Mouse (Mus musculus) embryonic facial prominence, embryonic 14.5 days (tissue): ENCODE measurements at regions not wholly inside any gene's neighbourhood (a gene's known extent, or its start where the extent isn't known, plus 50 kb on each side); places are given as distances from the start of the nearest gene placed in this dataset.

Source experiments
- ATAC-seq: fragments of 200-750 bp; cut with Nextera tagmentation; 2 replicates; pipeline ENCODE4 v1.8.0; 2017; ENCODE audit warnings: low read depth, moderate number of reproducible peaks, moderate TSS enrichment
- DNase-seq: peaks from one replicate; pipeline ENCODE4 v3.0.0-alpha.2; 2015; ENCODE audit warnings: low spot score
- H3K27ac ChIP-seq: fragments of 300-500 bp; sonication (generic); replicated peaks from 2 replicates; pipeline ENCODE4 v1.5.1; 2014; ENCODE audit warnings: low read depth, mild to moderate bottlenecking, low read length, moderate library complexity
- H3K27me3 ChIP-seq: fragments of 300-500 bp; sonication (generic); replicated peaks from 2 replicates; pipeline ENCODE4 v1.6.1; 2014; ENCODE audit warnings: low read length; ENCODE audit not compliant: control insufficient read depth, insufficient read depth
- H3K36me3 ChIP-seq: fragments of 300-500 bp; sonication (generic); 2 replicates; pipeline ENCODE4 v1.6.1; 2014; ENCODE audit warnings: low read length, mixed read lengths; ENCODE audit not compliant: control insufficient read depth, insufficient read depth
- H3K4me1 ChIP-seq: fragments of 300-500 bp; sonication (generic); 2 replicates; pipeline ENCODE4 v1.6.1; 2014; ENCODE audit warnings: antibody characterized with exemption, low read length; ENCODE audit not compliant: control insufficient read depth, insufficient read depth
- H3K4me2 ChIP-seq: fragments of 300-500 bp; sonication (generic); 2 replicates; pipeline ENCODE4 v1.6.1; 2014; ENCODE audit warnings: low read depth, mild to moderate bottlenecking, low read length, moderate library complexity, mixed read lengths
- H3K4me3 ChIP-seq: fragments of 300-500 bp; sonication (generic); 2 replicates; pipeline ENCODE4 v1.5.1; 2014; ENCODE audit warnings: low read depth, mild to moderate bottlenecking, low read length
- H3K9ac ChIP-seq: fragments of 300-500 bp; sonication (generic); 2 replicates; pipeline ENCODE4 v1.6.1; 2014; ENCODE audit warnings: low read depth, mild to moderate bottlenecking, low read length, moderate library complexity, mixed read lengths
- H3K9me3 ChIP-seq: fragments of 300-500 bp; sonication (generic); 2 replicates; pipeline ENCODE4 v1.6.1; 2016; ENCODE audit warnings: low read length; ENCODE audit not compliant: control insufficient read depth
- WGBS: fragments of 180-500 bp; shearing (Covaris S2); extraction: QIAGEN DNeasy Blood & Tissue Kit; methylation state at CpG from one replicate; pipeline ENCODE4 v1.1.7; 2014; 5-methylcytosine and 5-hydroxymethylcytosine counted together

- ATAC-seq (no peak; the same call in 1 of the 2 replicates), DNase-seq (peak; percentile 65)
- WGBS, result 41% methylated on average over 12 of the region's 12 CpGs
- no peak overlapping the region for H3K27ac ChIP-seq
- no peaks in the 10 kb centered on the region for H3K27me3 ChIP-seq
- no peak overlapping the region for H3K4me2 ChIP-seq
- H3K4me1 ChIP-seq, result peaks cover 27% of the 10 kb centered on the region
- no peak overlapping the region for H3K4me3 ChIP-seq
- no peaks in the 10 kb centered on the region for H3K36me3 ChIP-seq
- no peak overlapping the region for H3K9ac ChIP-seq
- no peaks in the 10 kb centered on the region for H3K9me3 ChIP-seq
Measured at GRCm38 (mm10) chr1:154113291-154114050, 87.5 kb upstream of the Zfp648 start.

GRCm38 (mm10) chr1:154116188-154116710 is 84.7 kb upstream of the Zfp648 start:
- Histone ChIP-seq H3K4me3 (no peak overlapping the region), H3K4me1 (peaks cover 37% of the 10 kb centered on the region), H3K4me2 (no peak overlapping the region), H3K27me3 (no peaks in the 10 kb centered on the region), H3K36me3 (no peaks in the 10 kb centered on the region), H3K27ac (no peak overlapping the region), H3K9ac (no peak overlapping the region), H3K9me3 (no peaks in the 10 kb centered on the region)
- 68% methylated on average over 7 of the region's 7 CpGs for WGBS
- DNase-seq (no peak), ATAC-seq (no peak)

- peaks cover 28% of the 10 kb centered on the region for H3K4me1 ChIP-seq
- peak overlapping the region; percentile 7; the same call in 1 of the 2 replicates for H3K4me3 ChIP-seq
- peak; percentile 34; the same call in 1 of the 2 replicates for ATAC-seq
- H3K27me3 ChIP-seq, result no peaks in the 10 kb centered on the region
- peak overlapping the region; percentile 48 for H3K4me2 ChIP-seq
- no peak for DNase-seq
- H3K9me3 ChIP-seq, result no peaks in the 10 kb centered on the region
- no peaks in the 10 kb centered on the region for H3K36me3 ChIP-seq
- peak overlapping the region; percentile 66 for H3K27ac ChIP-seq
- no peak overlapping the region for H3K9ac ChIP-seq
- 29% methylated on average over 11 of the region's 11 CpGs for WGBS
Measured at GRCm38 (mm10) chr1:154117346-154117687, 83.7 kb upstream of the Zfp648 start.

- Histone ChIP-seq H3K27ac (peak overlapping the region; percentile 66), H3K4me1 (peaks cover 31% of the 10 kb centered on the region), H3K4me2 (peak overlapping the region; percentile 48), H3K4me3 (peak overlapping the region; percentile 7; the same call in 1 of the 2 replicates), H3K9me3 (no peaks in the 10 kb centered on the region), H3K27me3 (no peaks in the 10 kb centered on the region), H3K9ac (no peak overlapping the region), H3K36me3 (no peaks in the 10 kb centered on the region)
- peak; percentile 77 for ATAC-seq
- DNase-seq, result peak; percentile 71
- 13% methylated on average over 18 of the region's 20 CpGs for WGBS
Measured at GRCm38 (mm10) chr1:154117688-154118373, 83.2 kb upstream of the Zfp648 start.

GRCm38 (mm10) chr1:154118374-154119004 is 82.5 kb upstream of the Zfp648 start:
- peak overlapping the region; percentile 48; the same call in 1 of the 2 replicates for H3K4me2 ChIP-seq
- H3K4me1 ChIP-seq, result peaks cover 28% of the 10 kb centered on the region
- H3K27ac ChIP-seq, result peak overlapping the region; percentile 66; the same call in 1 of the 2 replicates

GRCm38 (mm10) chr1:154119611-154120010 is 81.4 kb upstream of the Zfp648 start:
- H3K4me1 ChIP-seq, result peaks cover 27% of the 10 kb centered on the region
- H3K27me3 ChIP-seq, result no peaks in the 10 kb centered on the region
- 90% methylated on average over 5 of the region's 5 CpGs for WGBS
- ATAC-seq (no peak), DNase-seq (no peak)
- H3K9me3 ChIP-seq, result no peaks in the 10 kb centered on the region
- H3K27ac ChIP-seq, result no peak overlapping the region
- H3K9ac ChIP-seq, result no peak overlapping the region
- no peaks in the 10 kb centered on the region for H3K36me3 ChIP-seq
- H3K4me3 ChIP-seq, result no peak overlapping the region
- H3K4me2 ChIP-seq, result no peak overlapping the region

More at GRCm38 (mm10) chr1:154118374-154119004, 82.5 kb upstream of the Zfp648 start:
- peak; percentile 66 for DNase-seq
- Histone ChIP-seq H3K4me3 (no peak overlapping the region), H3K9ac (no peak overlapping the region), H3K36me3 (no peaks in the 10 kb centered on the region), H3K27me3 (no peaks in the 10 kb centered on the region), H3K9me3 (no peaks in the 10 kb centered on the region)
- peak; percentile 47 for ATAC-seq
- 40% methylated on average over 10 of the region's 10 CpGs for WGBS

- H3K36me3 ChIP-seq, result no peaks in the 10 kb centered on the region
- H3K4me3 ChIP-seq, result no peak overlapping the region
- DNase-seq (peak; percentile 92), ATAC-seq (peak; percentile 58)
- no peaks in the 10 kb centered on the region for H3K27me3 ChIP-seq
- no peaks in the 10 kb centered on the region for H3K9me3 ChIP-seq
- WGBS, result 7% methylated on average over 1 of the region's 1 CpGs
- H3K4me1 ChIP-seq, result peaks cover 27% of the 10 kb centered on the region
- H3K4me2 ChIP-seq, result no peak overlapping the region
- peak overlapping the region; percentile 22; the same call in 1 of the 2 replicates for H3K27ac ChIP-seq
- no peak overlapping the region for H3K9ac ChIP-seq
Measured at GRCm38 (mm10) chr1:154120693-154121092, 80.3 kb upstream of the Zfp648 start.

- Histone ChIP-seq H3K4me3 (no peak overlapping the region), H3K27ac (no peak overlapping the region), H3K4me1 (peaks cover 10% of the 10 kb centered on the region; the same call in 1 of the 2 replicates), H3K27me3 (no peaks in the 10 kb centered on the region), H3K9ac (no peak overlapping the region), H3K36me3 (no peaks in the 10 kb centered on the region), H3K9me3 (no peaks in the 10 kb centered on the region), H3K4me2 (no peak overlapping the region)
- ATAC-seq (no peak), DNase-seq (no peak)
Measured at GRCm38 (mm10) chr1:154124981-154125380, 76.0 kb upstream of the Zfp648 start.
